Mouse (Mus musculus) ovary, postnatal 14 days (tissue): ENCODE results near the gene Nkx1-1.

Source experiments
- DNase-seq: peaks from one replicate; pipeline ENCODE4 v3.0.0; 2022; ENCODE audit warnings: low spot score

Gene Nkx1-1

GRCm38 (mm10) chr5:33433201-33434138 lies at the start of gene Nkx1-1:
TSS of gene Nkx1-1 (minus strand) at chr5:33433976.
- no peak for DNase-seq

GRCm38 (mm10) chr5:33481318-33481685 lies 47.5 kb upstream of the Nkx1-1 start:
- no peak for DNase-seq

- DNase-seq: no peak
These were observed 47.0 kb upstream of the Nkx1-1 start for GRCm38 (mm10) chr5:33480582-33481317.

GRCm38 (mm10) chr5:33465464-33465863 lies 31.7 kb upstream of the Nkx1-1 start:
- no peak for DNase-seq

- DNase-seq: no peak
These were observed 30.6 kb upstream of the Nkx1-1 start for GRCm38 (mm10) chr5:33464390-33464789.

GRCm38 (mm10) chr5:33459111-33459510 lies 25.3 kb upstream of the Nkx1-1 start:
- no peak for DNase-seq

- DNase-seq: no peak
These were observed 24.4 kb upstream of the Nkx1-1 start for GRCm38 (mm10) chr5:33458132-33458622.

- DNase-seq: no peak
These were observed 22.0 kb upstream of the Nkx1-1 start for GRCm38 (mm10) chr5:33455737-33456136.

- DNase-seq: no peak
These were observed 10.0 kb upstream of the Nkx1-1 start for GRCm38 (mm10) chr5:33443794-33444193.

- DNase-seq: peak; percentile 42
These were observed 9.3 kb upstream of the Nkx1-1 start for GRCm38 (mm10) chr5:33442927-33443710.

GRCm38 (mm10) chr5:33438214-33438613 lies 4.4 kb upstream of the Nkx1-1 start:
- DNase-seq: peak; percentile 99

GRCm38 (mm10) chr5:33435941-33436340 lies 2.2 kb upstream of the Nkx1-1 start:
- DNase-seq: no peak

GRCm38 (mm10) chr5:33435151-33435550 lies 1.4 kb upstream of the Nkx1-1 start:
- no peak for DNase-seq

- DNase-seq: no peak
These were observed 485 bp upstream of the Nkx1-1 start for GRCm38 (mm10) chr5:33434141-33434780.

GRCm38 (mm10) chr5:33432057-33432935 lies 1.5 kb downstream of the Nkx1-1 start:
- DNase-seq: no peak

GRCm38 (mm10) chr5:33431173-33432005 lies 2.4 kb downstream of the Nkx1-1 start:
- no peak for DNase-seq

- DNase-seq: no peak
These were observed 3.1 kb downstream of the Nkx1-1 start for GRCm38 (mm10) chr5:33430511-33431172.

GRCm38 (mm10) chr5:33430106-33430505 lies 3.7 kb downstream of the Nkx1-1 start:
- DNase-seq: no peak

- no peak for DNase-seq
These were observed 6.3 kb downstream of the Nkx1-1 start for GRCm38 (mm10) chr5:33427461-33427860.
